Mouse (Mus musculus) midbrain, embryonic 11.5 days (tissue): ENCODE measurements around the gene Srsf4. TPM values are rescaled to one million over a fixed set of nuclear protein-coding genes. Genes with fewer than 3 reads are reported as not detected.

Source experiments
- ATAC-seq: fragments of 200-750 bp; cut with Nextera tagmentation; 2 replicates; pipeline ENCODE4 v1.8.0; 2017; ENCODE audit warnings: moderate TSS enrichment, moderate library complexity; ENCODE audit not compliant: low FRiP score
- DNase-seq: peaks from one replicate; pipeline ENCODE4 v3.0.0; 2015; ENCODE audit warnings: low spot score; ENCODE audit errors: missing footprints
- H3K27ac ChIP-seq: fragments of 300-500 bp; sonication (generic); 2 replicates; pipeline ENCODE4 v1.5.1; 2014; ENCODE audit warnings: low read depth, low read length
- H3K27me3 ChIP-seq: fragments of 300-500 bp; sonication (generic); 2 replicates; pipeline ENCODE4 v1.6.1; 2014; ENCODE audit warnings: mild to moderate bottlenecking, low read length, moderate library complexity, mixed read lengths; ENCODE audit not compliant: control insufficient read depth, insufficient read depth
- H3K36me3 ChIP-seq: fragments of 300-500 bp; sonication (generic); 2 replicates; pipeline ENCODE4 v1.6.1; 2014; ENCODE audit warnings: mild to moderate bottlenecking, low read length, moderate library complexity, mixed read lengths; ENCODE audit not compliant: control insufficient read depth, insufficient read depth
- H3K4me1 ChIP-seq: fragments of 300-500 bp; sonication (generic); 2 replicates; pipeline ENCODE4 v1.6.1; 2014; ENCODE audit warnings: low read length; ENCODE audit not compliant: control insufficient read depth, insufficient read depth
- H3K4me2 ChIP-seq: fragments of 300-500 bp; sonication (generic); 2 replicates; pipeline ENCODE4 v1.6.1; 2014; ENCODE audit warnings: mild to moderate bottlenecking, moderate library complexity
- H3K4me3 ChIP-seq: fragments of 300-500 bp; sonication (generic); 2 replicates; pipeline ENCODE4 v1.5.1; 2014; ENCODE audit warnings: low read depth, low read length
- H3K9ac ChIP-seq: fragments of 300-500 bp; sonication (generic); 2 replicates; pipeline ENCODE4 v1.6.1; 2014; ENCODE audit warnings: low read length
- H3K9me3 ChIP-seq: fragments of 300-500 bp; sonication (generic); 2 replicates; pipeline ENCODE4 v1.6.1; 2016; ENCODE audit warnings: low read length; ENCODE audit not compliant: control insufficient read depth
- WGBS: fragments of 180-500 bp; shearing (Covaris S2); extraction: QIAGEN DNeasy Blood & Tissue Kit; methylation state at CpG from one replicate; pipeline ENCODE4 v1.1.7; 2014; 5-methylcytosine and 5-hydroxymethylcytosine counted together
- polyA plus RNA-seq: library from polyadenylated mRNA; unstranded; fragments of >200 nt; fragmentation: Nextera tagmentation; extraction: Ambion mirVana; gene quantifications from 2 replicates; pipeline ENCODE4 v1.2.1, GENCODE M21; 2014

Srsf4 gene
- polyA plus RNA-seq, 1 experiment from 2014 or later = 157 TPM

GRCm38 (mm10) chr4:131883571-131883970, 10.2 kb downstream of the Srsf4 start:
- H3K9ac ChIP-seq = no peak overlapping the region
- DNase-seq = no peak
- no peaks in the 10 kb centered on the region; the same call in 1 of the 2 replicates for H3K36me3 ChIP-seq
- H3K4me3 ChIP-seq = no peak overlapping the region
- ATAC-seq = no peak
- no peaks in the 10 kb centered on the region for H3K27me3 ChIP-seq
- no peak overlapping the region for H3K27ac ChIP-seq
- H3K4me1 ChIP-seq = peaks cover 5% of the 10 kb centered on the region; the same call in 1 of the 2 replicates
- 74% methylated on average over 6 of the region's 6 CpGs for WGBS
- H3K4me2 ChIP-seq = no peak overlapping the region
- no peaks in the 10 kb centered on the region for H3K9me3 ChIP-seq

GRCm38 (mm10) chr4:131885376-131885775, 12.0 kb downstream of the Srsf4 start:
- H3K9ac ChIP-seq = no peak overlapping the region

GRCm38 (mm10) chr4:131888564-131888963, 15.1 kb downstream of the Srsf4 start:
- ATAC-seq = no peak
- H3K9ac ChIP-seq = no peak overlapping the region
- peaks cover 8% of the 10 kb centered on the region; the same call in 1 of the 2 replicates for H3K36me3 ChIP-seq
- H3K27ac ChIP-seq = no peak overlapping the region
- no peaks in the 10 kb centered on the region for H3K9me3 ChIP-seq
- WGBS = 88% methylated on average over 1 of the region's 1 CpGs
- H3K4me2 ChIP-seq = no peak overlapping the region
- H3K4me1 ChIP-seq = peaks cover 5% of the 10 kb centered on the region; the same call in 1 of the 2 replicates
- DNase-seq = no peak
- H3K27me3 ChIP-seq = no peaks in the 10 kb centered on the region
- H3K4me3 ChIP-seq = no peak overlapping the region

More at GRCm38 (mm10) chr4:131885376-131885775, 12.0 kb downstream of the Srsf4 start:
- Histone ChIP-seq H3K27ac (no peak overlapping the region), H3K9me3 (no peaks in the 10 kb centered on the region), H3K4me1 (peaks cover 5% of the 10 kb centered on the region; the same call in 1 of the 2 replicates), H3K4me2 (no peak overlapping the region), H3K27me3 (no peaks in the 10 kb centered on the region), H3K4me3 (no peak overlapping the region), H3K36me3 (no peaks in the 10 kb centered on the region; the same call in 1 of the 2 replicates)
- 90% methylated on average over 6 of the region's 6 CpGs for WGBS
- ATAC-seq (no peak), DNase-seq (no peak)

GRCm38 (mm10) chr4:131890692-131891091, 17.3 kb downstream of the Srsf4 start:
- WGBS = 87% methylated on average over 3 of the region's 3 CpGs
- H3K36me3 ChIP-seq = peaks cover 15% of the 10 kb centered on the region; the same call in 1 of the 2 replicates

GRCm38 (mm10) chr4:131897109-131897508, 23.7 kb downstream of the Srsf4 start:
- H3K9ac ChIP-seq = no peak overlapping the region
- no peaks in the 10 kb centered on the region for H3K4me1 ChIP-seq
- no peak overlapping the region for H3K27ac ChIP-seq
- no peaks in the 10 kb centered on the region for H3K9me3 ChIP-seq
- H3K27me3 ChIP-seq = no peaks in the 10 kb centered on the region
- H3K4me2 ChIP-seq = no peak overlapping the region
- 96% methylated on average over 5 of the region's 5 CpGs for whole genome bisulfite sequencing
- peaks cover 46% of the 10 kb centered on the region for H3K36me3 ChIP-seq
- no peak overlapping the region for H3K4me3 ChIP-seq
- ATAC-seq = no peak
- DNase-seq = no peak

More at GRCm38 (mm10) chr4:131890692-131891091, 17.3 kb downstream of the Srsf4 start:
- Histone ChIP-seq H3K9ac (no peak overlapping the region), H3K27ac (no peak overlapping the region), H3K4me3 (no peak overlapping the region), H3K27me3 (no peaks in the 10 kb centered on the region), H3K4me1 (no peaks in the 10 kb centered on the region), H3K9me3 (no peaks in the 10 kb centered on the region), H3K4me2 (no peak overlapping the region)
- ATAC-seq (no peak), DNase-seq (no peak)

- no peak for DNase-seq
- Histone ChIP-seq H3K27me3 (no peaks in the 10 kb centered on the region), H3K4me2 (no peak overlapping the region), H3K36me3 (peaks cover 47% of the 10 kb centered on the region), H3K27ac (no peak overlapping the region), H3K4me1 (no peaks in the 10 kb centered on the region), H3K9me3 (no peaks in the 10 kb centered on the region), H3K4me3 (no peak overlapping the region), H3K9ac (no peak overlapping the region)
- 97% methylated on average over 8 of the region's 8 CpGs for WGBS
- no peak for ATAC-seq
Measured at GRCm38 (mm10) chr4:131897787-131898186, 24.4 kb downstream of the Srsf4 start.

GRCm38 (mm10) chr4:131898503-131899179, 25.2 kb downstream of the Srsf4 start:
- ATAC-seq (no peak), DNase-seq (no peak)
- Histone ChIP-seq H3K4me1 (no peaks in the 10 kb centered on the region), H3K36me3 (peaks cover 40% of the 10 kb centered on the region), H3K27ac (no peak overlapping the region), H3K27me3 (no peaks in the 10 kb centered on the region), H3K4me3 (no peak overlapping the region), H3K4me2 (no peak overlapping the region), H3K9me3 (no peaks in the 10 kb centered on the region), H3K9ac (no peak overlapping the region)
- WGBS = 93% methylated on average over 12 of the region's 12 CpGs

GRCm38 (mm10) chr4:131899180-131899554, 25.8 kb downstream of the Srsf4 start:
- ATAC-seq = no peak

GRCm38 (mm10) chr4:131901090-131901489, 27.7 kb downstream of the Srsf4 start:
- Histone ChIP-seq H3K4me2 (no peak overlapping the region), H3K36me3 (peaks cover 37% of the 10 kb centered on the region), H3K9ac (no peak overlapping the region), H3K27me3 (no peaks in the 10 kb centered on the region), H3K27ac (no peak overlapping the region), H3K9me3 (no peaks in the 10 kb centered on the region), H3K4me3 (no peak overlapping the region), H3K4me1 (no peaks in the 10 kb centered on the region)
- no peak for DNase-seq
- ATAC-seq = no peak
- 91% methylated on average over 15 of the region's 15 CpGs for WGBS

More at GRCm38 (mm10) chr4:131899180-131899554, 25.8 kb downstream of the Srsf4 start:
- no peaks in the 10 kb centered on the region for H3K27me3 ChIP-seq
- H3K4me2 ChIP-seq = no peak overlapping the region
- DNase-seq = no peak
- no peaks in the 10 kb centered on the region for H3K9me3 ChIP-seq
- 97% methylated on average over 6 of the region's 6 CpGs for whole genome bisulfite sequencing
- no peak overlapping the region for H3K4me3 ChIP-seq
- H3K36me3 ChIP-seq = peaks cover 36% of the 10 kb centered on the region
- H3K4me1 ChIP-seq = no peaks in the 10 kb centered on the region
- H3K27ac ChIP-seq = no peak overlapping the region
- H3K9ac ChIP-seq = no peak overlapping the region
